Comparison of ENCODE assay signal across 20 mouse cellular contexts in genomic region chr1:54639076-54639475, GRCm38 (mm10).
A peak's percentile ranks its signal among the peaks of the same experiment; 100 is the strongest.
DNase-seq lines count a peak whose midpoint lies in the region; ATAC-seq and TF ChIP-seq lines count a peak whose summit lies in the region.
"Had no signal": no experiment of that assay in that cellular context is flagged by ENCODE, and none has a peak within 500 bp of the region (broad histone marks: within the 10 kb centered on the region; RNA-seq: fewer than 3 reads in every experiment).

No protein-coding gene starts in this region.

- intact Hi-C loops in left cerebral cortex, postnatal 10 days (cut with DNase I) = no loop called here

- no peak overlapping the region for H3K4me2 ChIP-seq in forebrain, embryonic 11.5 days (ENCODE audit: low read depth, low read length, severe bottlenecking)
- no peak overlapping the region for H3K4me2 ChIP-seq in forebrain, embryonic 15.5 days (replicated peaks)
- no peak overlapping the region for H3K4me2 ChIP-seq in hindbrain, embryonic 14.5 days (replicated peaks)
- no peak overlapping the region for H3K4me2 ChIP-seq in midbrain, embryonic 13.5 days (replicated peaks)
- H3K4me2 ChIP-seq: heart, embryonic 11.5 days; liver, embryonic 11.5 days had no signal

- ATAC-seq in forebrain, embryonic 11.5 days (replicated peaks; ENCODE audit: low FRiP score) = 0 out of 2 replicates have a peak, but pooled peaks have one; percentile 58
- peak; percentile 46; the same call in 1 of the 2 replicates for ATAC-seq in forebrain, embryonic 15.5 days (replicated peaks)
- ATAC-seq in hindbrain, embryonic 14.5 days (ENCODE audit: low FRiP score) = peak; percentile 38; the same call in 1 of the 2 replicates
- ATAC-seq in midbrain, embryonic 13.5 days = peak; percentile 71; the same call in 1 of the 2 replicates
- ATAC-seq: inflammation-experienced regulatory T-cells, adult 6 months had no signal

- H3K9me3 ChIP-seq in forebrain, embryonic 11.5 days (ENCODE audit: control insufficient read depth, low read length) = no peaks in the 10 kb centered on the region
- no peaks in the 10 kb centered on the region for H3K9me3 ChIP-seq in forebrain, embryonic 15.5 days
- H3K9me3 ChIP-seq in hindbrain, embryonic 14.5 days (ENCODE audit: control insufficient read depth, low read length) = no peaks in the 10 kb centered on the region
- H3K9me3 ChIP-seq in midbrain, embryonic 13.5 days = no peaks in the 10 kb centered on the region
- H3K9me3 ChIP-seq: megakaryocyte, embryonic 14.5 days had no signal

- H3K27me3 ChIP-seq in forebrain, embryonic 11.5 days (ENCODE audit: control insufficient read depth, insufficient read depth, low read length) = no peaks in the 10 kb centered on the region
- H3K27me3 ChIP-seq in forebrain, embryonic 15.5 days = no peaks in the 10 kb centered on the region
- H3K27me3 ChIP-seq in hindbrain, embryonic 14.5 days (ENCODE audit: control insufficient read depth, insufficient read depth, low read length) = no peaks in the 10 kb centered on the region
- H3K27me3 ChIP-seq in midbrain, embryonic 13.5 days = no peaks in the 10 kb centered on the region
- no peaks in the 10 kb centered on the region for H3K27me3 ChIP-seq in thymus, adult 2 months (ENCODE audit: control insufficient read depth, insufficient read depth, low read length)
- H3K27me3 ChIP-seq: megakaryocyte, embryonic 14.5 days had no signal

- no peak for TF ChIP-seq POLR2A in thymus, adult 2 months (IDR thresholded peaks at IDR 0.05; ENCODE audit: control insufficient read depth, extremely low read depth, insufficient read depth, low read length, poor library complexity)

- H3K36me3 ChIP-seq in forebrain, embryonic 11.5 days (ENCODE audit: control insufficient read depth, insufficient read depth, low read length) = no peaks in the 10 kb centered on the region
- H3K36me3 ChIP-seq in forebrain, embryonic 15.5 days = no peaks in the 10 kb centered on the region
- no peaks in the 10 kb centered on the region for H3K36me3 ChIP-seq in hindbrain, embryonic 14.5 days (replicated peaks; ENCODE audit: control insufficient read depth, insufficient read depth)
- H3K36me3 ChIP-seq in midbrain, embryonic 13.5 days = no peaks in the 10 kb centered on the region
- H3K36me3 ChIP-seq in thymus, adult 2 months (ENCODE audit: control insufficient read depth, insufficient read depth, low read length) = no peaks in the 10 kb centered on the region

- H3K4me3 ChIP-seq in forebrain, embryonic 11.5 days (ENCODE audit: low read depth, low read length) = no peak overlapping the region
- no peak overlapping the region for H3K4me3 ChIP-seq in forebrain, embryonic 15.5 days
- no peak overlapping the region for H3K4me3 ChIP-seq in hindbrain, embryonic 14.5 days (replicated peaks; ENCODE audit: low read length)
- H3K4me3 ChIP-seq in midbrain, embryonic 13.5 days (replicated peaks) = no peak overlapping the region
- no peak overlapping the region for H3K4me3 ChIP-seq in thymus, adult 2 months (ENCODE audit: control insufficient read depth, insufficient read depth, low read length)
- H3K4me3 ChIP-seq: left cerebral cortex, adult 2 months; megakaryocyte, embryonic 14.5 days had no signal

- no peak for TF ChIP-seq CTCF in thymus, adult 2 months (IDR thresholded peaks at IDR 0.05; ENCODE audit: borderline replicate concordance, control insufficient read depth, extremely low read depth, insufficient read depth, low read length, poor library complexity)

- 95% methylated on average over 2 of the region's 2 CpGs for WGBS in forebrain, embryonic 11.5 days
- 90% methylated on average over 2 of the region's 2 CpGs for WGBS in forebrain, embryonic 15.5 days
- 94% methylated on average over 2 of the region's 2 CpGs for WGBS in hindbrain, embryonic 14.5 days
- 93% methylated on average over 2 of the region's 2 CpGs for WGBS in midbrain, embryonic 13.5 days
- WGBS in thymus, adult 2 months = 99% methylated on average over 2 of the region's 2 CpGs

- H3K4me1 ChIP-seq in forebrain, embryonic 11.5 days (replicated peaks; ENCODE audit: control insufficient read depth, insufficient read depth, low read length) = no peaks in the 10 kb centered on the region
- peaks cover 20% of the 10 kb centered on the region for H3K4me1 ChIP-seq in forebrain, embryonic 15.5 days
- peaks cover 4% of the 10 kb centered on the region for H3K4me1 ChIP-seq in hindbrain, embryonic 14.5 days (replicated peaks; ENCODE audit: control insufficient read depth, insufficient read depth, low read length)
- H3K4me1 ChIP-seq in midbrain, embryonic 13.5 days (replicated peaks) = peaks cover 12% of the 10 kb centered on the region
- no peaks in the 10 kb centered on the region for H3K4me1 ChIP-seq in thymus, adult 2 months (replicated peaks; ENCODE audit: control insufficient read depth, insufficient read depth, low read length)

- H3K27ac ChIP-seq in forebrain, embryonic 11.5 days (ENCODE audit: low read depth, low read length) = peak overlapping the region; percentile 57
- H3K27ac ChIP-seq in forebrain, embryonic 15.5 days (replicated peaks) = peak overlapping the region; percentile 89
- H3K27ac ChIP-seq in hindbrain, embryonic 14.5 days = peak overlapping the region; percentile 80
- peak overlapping the region; percentile 78 for H3K27ac ChIP-seq in midbrain, embryonic 13.5 days
- no peak overlapping the region for H3K27ac ChIP-seq in thymus, adult 2 months (ENCODE audit: control insufficient read depth, insufficient read depth, low read length)
- H3K27ac ChIP-seq: left cerebral cortex, adult 2 months had no signal

- no peak overlapping the region for H3K9ac ChIP-seq in forebrain, embryonic 11.5 days (ENCODE audit: low read length)
- no peak overlapping the region for H3K9ac ChIP-seq in forebrain, embryonic 15.5 days (replicated peaks)
- H3K9ac ChIP-seq in hindbrain, embryonic 14.5 days = no peak overlapping the region
- no peak overlapping the region for H3K9ac ChIP-seq in midbrain, embryonic 13.5 days (replicated peaks)

- DNase-seq in forebrain, embryonic 11.5 days (ENCODE audit: low spot score) = no peak
- no peak for DNase-seq in hindbrain, embryonic 14.5 days (ENCODE audit: low spot score)
- DNase-seq in left cerebral cortex, postnatal 10 days (ENCODE audit: extremely low spot score in 1 of 2, low spot score in 2 of 2) = no peak
- no peak for DNase-seq in right cerebral cortex, postnatal 36 days (ENCODE audit: low spot score in 2 of 2)
- no peak for DNase-seq in kidney, postnatal 14 days
- DNase-seq in thymus, adult 2 months = no peak
- DNase-seq: heart, postnatal 10 days; kidney, adult 2 months; kidney, postnatal 25 days; lung, adult 18-20 months; lung, postnatal 14 days; right cerebral cortex, adult 18-20 months; thymus, postnatal 25 days had no signal
